Mouse (Mus musculus) MEL (cell line): ENCODE data around the gene Pdgfc.

ENCODE experiments used
- CHD1 ChIP-seq: IDR thresholded peaks from 2 replicates; pipeline ENCODE4 v1.6.1; 2012; ENCODE audit warnings: low read depth, mild to moderate bottlenecking, inconsistent platforms, low read length, improper control_type of control experiment
- CTCF ChIP-seq, 3 experiments: IDR thresholded peaks in 2 of 3; conservative IDR thresholded peaks in 1 of 3; 2 replicates each; pipeline ENCODE4 v1.5.1; 2011 to 2012; ENCODE audit warnings: low read length in 3 of 3, low read depth in 2 of 3, mild to moderate bottlenecking in 2 of 3, improper control_type of control experiment in 1 of 3, inconsistent platforms in 1 of 3, mixed read lengths in 1 of 3, moderate library complexity in 1 of 3; ENCODE audit not compliant: control insufficient read depth in 1 of 3, insufficient read depth in 1 of 3, poor library complexity in 1 of 3, severe bottlenecking in 1 of 3
- E2F4 ChIP-seq: IDR thresholded peaks from 2 replicates; pipeline ENCODE4 v1.6.1; 2011; ENCODE audit warnings: low read depth, low read length, improper control_type of control experiment, borderline replicate concordance
- EP300 ChIP-seq, 2 experiments: IDR thresholded peaks; 2 replicates each; pipeline ENCODE4 v1.6.1; 2011; ENCODE audit warnings: improper control_type of control experiment in 2 of 2, low read length in 2 of 2, low read depth in 1 of 2, mild to moderate bottlenecking in 1 of 2
- MAX ChIP-seq: IDR thresholded peaks from 2 replicates; pipeline ENCODE4 v1.6.1; 2011; ENCODE audit warnings: low read length, improper control_type of control experiment
- MXI1 ChIP-seq: IDR thresholded peaks from 2 replicates; pipeline ENCODE4 v1.6.1; 2011; ENCODE audit warnings: mild to moderate bottlenecking, low read depth, low read length, improper control_type of control experiment
- POLR2A ChIP-seq, 2 experiments: IDR thresholded peaks; 2 replicates each; pipeline ENCODE4 v1.6.1; 2011 to 2012; ENCODE audit warnings: low read length in 2 of 2, mild to moderate bottlenecking in 2 of 2, control low read depth in 1 of 2, improper control_type of control experiment in 1 of 2, low read depth in 1 of 2, moderate library complexity in 1 of 2; ENCODE audit not compliant: control insufficient read depth in 1 of 2, insufficient read depth in 1 of 2, poor library complexity in 1 of 2
- RCOR1 ChIP-seq: IDR thresholded peaks from 2 replicates; pipeline ENCODE4 v1.6.1; 2012; ENCODE audit warnings: low read depth, mild to moderate bottlenecking, inconsistent platforms, low read length, improper control_type of control experiment
- TCF12 ChIP-seq: IDR thresholded peaks from 2 replicates; pipeline ENCODE4 v1.6.1; 2014; ENCODE audit warnings: low read depth, mild to moderate bottlenecking, inconsistent platforms, low read length, improper control_type of control experiment, moderate library complexity
- UBTF ChIP-seq: IDR thresholded peaks from 2 replicates; pipeline ENCODE4 v1.6.1; 2012; ENCODE audit warnings: low read depth, mild to moderate bottlenecking, inconsistent platforms, low read length, improper control_type of control experiment, moderate library complexity, borderline replicate concordance; ENCODE audit not compliant: insufficient read depth
- ZNF384 ChIP-seq: IDR thresholded peaks from 2 replicates; pipeline ENCODE4 v1.6.1; 2012; ENCODE audit warnings: low read depth, mild to moderate bottlenecking, inconsistent platforms, low read length, improper control_type of control experiment

GRCm38 (mm10) chr3:81044653-81045343, 8.6 kb downstream of the Pdgfc start:
- TF ChIP-seq CHD1 (no peak), POLR2A (IDR thresholded peaks at IDR 0.05; ENCODE audit: control insufficient read depth in 1 of 2, insufficient read depth in 1 of 2, low read depth in 1 of 2, low read length in 2 of 2, poor library complexity in 1 of 2) (no peak), MAX (no peak), TCF12 (no peak), CTCF (IDR thresholded peaks at IDR 0.05 in 2 of 3, conservative IDR thresholded peaks at IDR 0.05 in 1 of 3; ENCODE audit: control insufficient read depth in 1 of 3, insufficient read depth in 1 of 3, low read depth in 2 of 3, low read length in 3 of 3, poor library complexity in 1 of 3, severe bottlenecking in 1 of 3) (no peak), EP300 (IDR thresholded peaks at IDR 0.05; ENCODE audit: low read depth in 1 of 2, low read length in 2 of 2) (no peak), E2F4 (no peak), RCOR1 (no peak), UBTF (no peak), ZNF384 (no peak), MXI1 (no peak)
